Mouse (Mus musculus): Measurements from ENCODE around the gene Rbms2.

Rbms2 gene

GRCm38 (mm10) chr10:128133650-128134332, 46.3 kb downstream of the Rbms2 start:
- DNase-seq: no peak

DNA sequence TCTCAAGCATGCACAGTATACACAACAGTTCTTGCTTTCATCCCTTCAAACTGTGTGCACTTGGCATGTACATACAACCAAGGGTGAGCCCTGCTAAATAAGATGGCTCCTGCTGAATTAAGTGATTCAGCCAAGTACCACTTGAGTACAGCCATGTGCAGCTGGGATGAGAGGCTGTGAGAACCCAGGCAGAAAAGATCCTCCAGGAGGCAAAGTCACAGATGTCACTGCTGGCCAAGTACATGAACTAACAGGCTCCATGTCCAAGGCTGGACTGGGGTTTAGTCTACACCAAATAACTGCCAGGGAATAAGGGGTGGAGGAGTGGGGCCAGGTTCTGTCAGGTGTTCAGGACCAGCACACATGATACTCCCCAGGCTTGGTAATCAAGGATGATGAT, 48.3 kb downstream of the Rbms2 start:
- DNase-seq: no peak

GRCm38 (mm10) chr10:128131297-128131696, 48.8 kb downstream of the Rbms2 start:
- no peak for DNase-seq

DNA sequence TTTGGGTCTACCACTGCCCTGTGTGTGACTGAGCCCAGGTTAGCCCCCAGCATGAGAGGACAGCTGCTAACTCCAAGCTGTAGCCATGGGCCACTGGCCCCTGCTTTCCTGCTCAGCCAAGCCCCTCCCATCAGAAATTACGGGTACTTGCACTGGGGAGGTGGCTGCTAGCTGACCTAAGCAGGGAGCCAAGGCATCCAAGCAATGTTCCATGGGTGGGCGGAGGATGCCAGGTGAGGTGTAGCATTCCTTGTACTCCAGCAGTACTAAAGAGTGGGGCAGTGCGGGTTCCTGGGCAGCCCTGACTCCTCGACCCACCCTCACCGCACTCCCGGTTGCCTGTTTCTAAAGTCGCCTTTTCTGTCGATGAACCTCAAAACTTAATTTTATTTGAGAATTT, 52.0 kb downstream of the Rbms2 start:
- no peak for DNase-seq

- DNase-seq: no peak
Measured at GRCm38 (mm10) chr10:128127497-128127896, 52.6 kb downstream of the Rbms2 start.

DNA sequence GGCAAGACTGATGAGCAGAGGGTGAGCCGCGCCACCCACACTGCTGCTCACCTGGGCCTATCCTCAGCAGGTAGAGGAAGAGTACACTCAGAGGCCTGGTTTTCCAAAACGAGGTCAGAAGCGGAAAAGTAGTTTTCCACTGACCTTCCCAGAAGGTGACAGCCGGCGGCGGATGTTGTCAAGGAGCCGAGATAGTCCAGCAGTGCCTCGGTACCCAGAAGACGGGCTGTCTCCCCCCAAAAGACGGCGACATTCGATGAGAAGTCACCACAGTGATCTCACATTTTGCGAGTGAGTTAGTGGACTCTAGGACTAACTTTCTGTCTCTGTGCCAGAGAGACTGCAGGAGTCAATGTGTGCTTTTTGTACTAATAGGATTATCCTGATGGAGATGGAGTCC, 54.1 kb downstream of the Rbms2 start:
- DNase-seq: no peak

GRCm38 (mm10) chr10:128124831-128125230, 55.3 kb downstream of the Rbms2 start:
- DNase-seq: no peak

DNA sequence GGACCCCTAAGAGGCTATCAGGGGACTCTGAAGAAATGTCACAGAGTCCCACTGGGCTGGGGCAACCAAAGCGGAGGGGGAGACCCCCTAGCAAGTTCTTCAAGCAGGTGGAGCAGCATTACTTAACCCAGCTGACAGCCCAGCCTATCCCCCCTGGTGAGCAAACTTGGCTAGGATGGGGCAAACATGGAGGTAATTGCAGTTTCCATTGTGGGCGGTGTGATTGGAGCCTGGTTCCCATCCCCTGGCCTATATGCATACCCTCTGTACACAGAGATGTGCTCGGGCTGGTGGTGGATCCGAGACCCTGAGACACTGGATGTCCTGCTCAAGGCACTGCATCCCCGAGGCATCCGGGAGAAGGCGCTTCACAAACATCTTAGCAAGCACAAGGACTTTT, 56.3 kb downstream of the Rbms2 start:
- DNase-seq: no peak

- no peak for DNase-seq
Measured at GRCm38 (mm10) chr10:128111227-128111626, 68.9 kb downstream of the Rbms2 start.

- DNase-seq: peak in 1 of 2 experiments; percentile 51
Measured at GRCm38 (mm10) chr10:128110103-128110761, 69.9 kb downstream of the Rbms2 start.

- DNase-seq: peak; percentile 71 to 82
Measured at GRCm38 (mm10) chr10:128097587-128097971, 82.5 kb downstream of the Rbms2 start.

DNA sequence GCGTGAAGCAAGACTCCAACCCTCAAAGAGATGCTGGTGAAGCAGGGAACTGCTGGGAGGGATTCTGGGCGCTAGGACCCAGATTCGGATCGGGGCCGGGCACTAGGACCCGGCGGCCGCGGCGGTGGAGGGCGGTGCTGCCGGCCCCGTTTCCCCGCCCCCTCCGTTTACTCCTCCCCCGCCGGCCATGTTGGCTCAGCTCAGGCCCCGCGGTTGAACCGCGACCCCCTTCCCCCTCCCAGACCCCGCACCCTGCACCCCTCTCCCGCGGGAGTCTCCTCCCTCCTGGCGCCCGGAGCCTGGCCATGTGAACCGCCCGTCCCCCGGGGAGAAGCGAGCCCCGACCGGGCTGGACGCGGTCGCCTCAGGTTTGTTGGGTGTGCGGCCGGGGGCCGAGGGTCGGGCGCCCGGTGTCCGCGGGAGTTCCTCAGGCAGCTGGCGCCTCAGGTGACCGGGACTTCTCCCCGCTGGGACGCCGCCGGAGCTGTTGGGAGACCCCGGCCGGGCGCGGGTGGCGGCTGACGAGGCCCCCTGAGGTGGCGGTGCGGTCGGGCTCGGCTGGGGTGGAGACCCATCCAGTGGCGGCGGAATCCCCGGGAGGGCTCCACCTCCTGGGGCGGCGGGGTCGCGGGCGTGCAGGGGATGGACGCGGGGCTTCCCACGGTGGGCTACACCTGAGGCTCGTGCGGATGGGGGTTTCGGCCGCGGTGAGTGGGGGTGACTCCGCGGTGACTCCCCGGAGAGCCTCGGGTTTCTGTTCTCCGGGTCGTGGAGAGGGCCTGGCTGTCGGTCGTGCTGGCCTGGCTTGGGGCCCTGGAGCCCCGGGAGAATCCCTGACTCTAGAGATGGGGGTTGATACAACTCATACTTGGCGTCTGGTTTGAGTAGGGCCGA, 83.2 kb downstream of the Rbms2 start:
- peak; percentile 88 to 95 for DNase-seq

GRCm38 (mm10) chr10:128096313-128096692, 83.8 kb downstream of the Rbms2 start:
- no peak for DNase-seq

DNA sequence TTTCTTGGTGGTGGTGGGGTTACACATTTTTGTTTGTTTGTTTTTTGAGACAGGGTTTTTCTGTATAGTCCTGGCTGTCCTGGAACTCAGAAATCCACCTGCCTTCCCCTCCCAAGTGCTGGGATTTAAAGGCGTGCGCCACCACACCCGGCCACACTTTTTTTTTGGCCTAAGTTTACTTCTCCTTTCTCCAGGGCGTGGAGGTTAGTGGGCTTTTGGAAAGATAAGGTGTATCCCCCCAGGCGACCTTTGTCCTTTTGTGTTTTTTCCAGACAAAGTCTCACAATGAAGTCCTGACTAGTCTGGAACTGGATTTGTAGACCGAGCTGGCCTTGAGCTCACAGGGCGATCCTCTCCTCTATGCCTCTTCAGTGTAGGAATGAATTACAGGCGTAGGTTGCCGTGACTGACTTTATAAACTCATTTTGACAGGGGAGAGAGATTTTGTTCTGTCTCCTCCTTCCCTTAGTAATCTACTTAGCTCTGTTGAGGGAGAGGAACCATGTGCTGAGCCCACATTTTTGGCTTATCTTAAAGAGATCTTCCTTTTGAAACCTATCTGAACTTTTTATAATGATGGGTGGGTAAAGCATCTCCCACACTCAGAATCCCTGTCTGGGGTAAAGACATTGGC, 85.0 kb downstream of the Rbms2 start:
- DNase-seq: no peak

DNA sequence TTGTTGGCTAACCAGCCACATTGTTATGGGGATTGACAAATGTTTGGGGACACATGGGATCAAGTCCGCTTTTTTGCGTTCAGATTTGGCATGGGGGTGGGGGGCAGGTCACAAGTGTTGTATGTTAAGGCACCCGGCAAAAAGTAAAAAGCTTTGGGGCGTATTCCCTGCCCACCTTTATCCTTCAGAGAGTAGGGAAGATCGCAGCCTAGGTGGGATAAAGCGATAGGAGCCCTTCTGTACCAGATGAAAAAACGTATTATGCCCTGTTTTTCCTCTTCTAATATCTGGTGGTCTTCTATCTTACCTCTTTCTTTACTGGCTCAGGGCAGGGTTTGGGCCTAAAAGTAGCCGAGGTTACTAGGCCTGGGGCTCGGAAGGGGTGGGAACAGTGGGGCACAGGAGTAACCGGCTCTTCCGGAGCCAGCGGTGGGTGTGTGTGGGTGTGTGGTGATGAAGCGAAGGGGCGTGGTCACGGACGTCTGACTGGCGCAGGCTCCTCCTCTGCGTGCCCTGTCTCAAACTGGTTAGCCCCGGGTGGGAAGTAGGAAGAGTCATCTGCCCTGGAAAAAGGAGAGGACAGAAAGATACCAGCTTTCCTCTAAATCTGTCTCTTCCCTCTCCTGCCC, 85.6 kb downstream of the Rbms2 start:
- DNase-seq: peak; percentile 65 to 83

DNA sequence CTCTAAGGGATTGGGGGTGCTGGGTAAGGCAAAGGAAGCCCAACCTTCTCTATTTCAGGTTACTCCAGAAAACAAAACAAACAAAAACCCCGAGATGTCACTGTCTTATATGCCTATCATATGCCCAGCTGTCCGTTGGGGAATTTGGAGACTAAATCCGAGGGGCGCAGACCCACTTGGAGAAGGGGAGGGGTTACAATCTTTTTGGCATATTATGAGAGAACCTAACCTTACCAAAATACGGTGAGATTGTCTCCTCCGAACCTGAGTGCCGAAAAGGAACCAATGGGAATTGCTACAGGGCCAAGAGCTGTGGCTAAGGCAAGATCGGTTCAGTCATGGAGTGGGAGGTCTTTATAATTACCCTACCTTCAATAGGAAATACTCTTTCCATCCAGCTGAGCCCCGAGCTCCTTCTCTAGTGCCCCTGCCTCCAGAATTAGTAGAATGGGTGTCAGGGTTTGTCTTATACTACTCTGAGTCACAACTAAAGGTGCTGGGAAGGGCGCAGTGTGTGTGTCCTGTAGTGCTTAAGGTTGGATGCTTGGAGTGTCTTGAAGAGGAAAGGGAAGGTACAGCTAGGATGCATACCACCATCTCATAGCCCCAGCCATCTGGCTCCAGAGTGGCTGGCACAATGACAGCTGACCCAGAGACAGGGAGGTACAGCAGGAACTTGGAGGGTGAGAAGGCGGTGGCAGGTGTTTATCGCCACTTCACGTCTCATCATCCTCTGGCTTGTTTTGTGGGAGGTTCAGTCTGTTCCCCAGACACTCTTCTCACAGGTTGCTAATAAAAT, 86.4 kb downstream of the Rbms2 start:
- DNase-seq: peak; percentile 54 to 71

DNA sequence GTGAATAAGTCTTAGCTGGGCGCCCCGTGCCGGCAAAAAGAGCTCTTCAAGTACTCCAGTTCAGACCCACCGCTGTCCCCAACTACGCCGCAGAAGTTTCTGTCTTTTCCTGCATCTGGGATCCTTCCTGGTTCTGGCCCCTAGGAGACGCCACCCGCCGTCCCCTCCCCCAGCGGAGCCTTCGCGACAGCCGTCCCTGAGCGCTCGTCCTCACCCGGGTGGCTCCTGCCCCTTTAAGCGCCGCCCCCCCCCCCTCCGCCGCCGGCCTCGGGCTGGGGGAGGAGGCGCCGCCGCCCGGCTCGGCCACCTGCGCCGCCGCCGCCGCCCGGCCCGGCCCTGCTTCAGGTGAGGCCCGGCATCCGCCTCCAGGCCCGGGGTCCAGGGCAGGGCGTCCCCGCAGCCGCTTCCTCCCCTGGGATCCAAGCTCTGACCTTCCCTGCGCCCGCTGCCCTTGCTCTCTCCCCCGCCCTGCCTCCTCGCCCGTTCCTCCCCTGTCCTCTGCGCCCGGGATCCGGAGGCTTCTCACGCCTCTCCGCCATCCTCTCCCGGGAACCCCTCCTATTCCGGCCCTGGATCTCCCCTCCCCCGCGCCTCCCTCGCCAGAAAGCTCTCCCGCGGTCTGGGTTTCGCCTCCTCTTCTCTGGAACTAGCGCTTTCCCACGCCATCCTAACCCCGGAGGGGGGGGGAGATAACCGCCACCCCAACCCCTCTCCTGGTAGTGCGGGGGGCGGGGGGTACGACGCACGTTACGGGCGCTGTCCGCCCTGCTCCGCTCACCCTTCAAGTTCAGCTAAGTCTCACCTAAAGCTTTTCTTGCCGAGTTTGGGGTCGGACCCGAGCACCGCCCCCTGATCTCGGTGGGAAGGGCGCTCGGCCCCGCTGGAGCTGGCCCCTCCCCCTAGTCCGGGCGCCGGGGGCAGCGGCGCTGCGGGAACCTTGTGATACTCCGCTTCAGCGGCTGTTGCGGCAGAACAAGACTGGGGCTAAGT, 87.3 kb downstream of the Rbms2 start:
- DNase-seq: peak; percentile 85 to 90

- DNase-seq: peak; percentile 68 to 77
Measured at GRCm38 (mm10) chr10:128091564-128092505, 88.3 kb downstream of the Rbms2 start, which contains the start of gene Baz2a. Baz2a (plus strand) TSS chr10:128091577.

All from cerebellum, postnatal 25 days (tissue).